Mouse (Mus musculus): Measurements from ENCODE around the gene Dok7.

GRCm38 (mm10) chr5:35076369-35076768 is 19.8 kb downstream of the Dok7 start:
- TF ChIP-seq CTCF (IDR thresholded peaks at IDR 0.05; ENCODE audit: control insufficient read depth, insufficient read depth, low read length), result no peak
- TF ChIP-seq POLR2A (IDR thresholded peaks at IDR 0.05; ENCODE audit: borderline replicate concordance, control insufficient read depth, low read depth, low read length), result no peak

Data from bone marrow, adult 2 months (tissue).